Mouse (Mus musculus) heart, postnatal 14 days (tissue): ENCODE data around the gene Fbxl8. TPM values are rescaled to one million over a fixed set of nuclear protein-coding genes. Genes with fewer than 3 reads are reported as not detected.
"Not testable (repeated sequence)": the region's sequence is repeated elsewhere in the genome, so short reads cannot be mapped to it uniquely, and the experiment has no call there.

Source experiments
- DNase-seq, 2 experiments: peaks; one replicate each; pipeline ENCODE4 v3.0.0; 2021 to 2022
- intact Hi-C: fragments of 180-260 bp; cut with DNase I; formaldehyde crosslinking; loops from one replicate; pipeline ENCODE4 v1.15.1; 2025
- long read RNA-seq, 2 experiments: library from polyadenylated mRNA; stranded (forward); transcript quantifications; one replicate each; pipeline ENCODE4 v2.0.0; 2021
- total RNA-seq, 2 experiments: library from RNA; stranded (reverse); gene quantifications; 2 replicates each; pipeline ENCODE4 v1.2.3; 2021

Gene Fbxl8
- 1 to 10 TPM; 2.4 to 3.1 TPM for total RNA-seq
- long read RNA-seq, experiment 1, partial matches to known transcripts = 0 of 10 reads
- long read RNA-seq, experiment 1, other reads (novel, unspliced or antisense) = 6 of 10 reads
- long read RNA-seq, experiment 2, partial matches to known transcripts = 3 of 5 reads
- long read RNA-seq, experiment 2, other reads (novel, unspliced or antisense) = 0 of 5 reads

- DNase-seq = peak; percentile 83 to 84
- intact Hi-C loops = loop anchor here (5.0 kb wide), 1 partner anchor 127 kb away; no protein-coding TSS in a partner anchor
Observed at GRCm38 (mm10) chr8:105264024-105264982, at the start of gene Fbxl8, which contains the start of gene Tradd. Gene Fbxl8 (plus strand): TSS chr8:105264648. Gene Tradd (minus strand): TSS chr8:105264609.

GRCm38 (mm10) chr8:105217926-105218522 lies 46.4 kb upstream of the Fbxl8 start:
- peak in 1 of 2 experiments; percentile 12 for DNase-seq
- intact Hi-C loops = loop anchor here (1.0 to 10.0 kb wide), 5 partner anchors 61 to 563 kb away; partner anchors contain the start of gene Ces2f

- peak in 1 of 2 experiments; percentile 11 for DNase-seq
- intact Hi-C loops = loop anchor here (5.0 to 10.0 kb wide), 3 partner anchors 52 to 629 kb away; partner anchors contain the start of genes Cbfb and Pdp2
Observed at GRCm38 (mm10) chr8:105223850-105224249, 40.6 kb upstream of the Fbxl8 start.

- intact Hi-C loops = loop anchor here (5.0 to 10.0 kb wide), 3 partner anchors 52 to 630 kb away; partner anchors contain the start of genes Cbfb and Pdp2
- peak; percentile 96 to 98 for DNase-seq
Observed at GRCm38 (mm10) chr8:105224413-105225271, 39.8 kb upstream of the Fbxl8 start, which contains the start of gene D230025D16Rik. Gene D230025D16Rik (plus strand): TSS chr8:105225145.

GRCm38 (mm10) chr8:105225272-105225593 lies 39.2 kb upstream of the Fbxl8 start:
- intact Hi-C loops = loop anchor here (10.0 kb wide), 1 partner anchor 630 kb away; the partner anchor contains the start of gene Pdp2
- DNase-seq = no peak

- no peak for DNase-seq
- intact Hi-C loops = loop anchor here (10.0 kb wide), 1 partner anchor 631 kb away; the partner anchor contains the start of gene Pdp2
Observed at GRCm38 (mm10) chr8:105225917-105226316, 38.5 kb upstream of the Fbxl8 start.

- DNase-seq = no peak
- intact Hi-C loops = no loop called here
Observed at GRCm38 (mm10) chr8:105231503-105232320, 32.7 kb upstream of the Fbxl8 start.

GRCm38 (mm10) chr8:105232321-105232693 lies 32.1 kb upstream of the Fbxl8 start:
- intact Hi-C loops, DNase-seq: not testable (repeated sequence)

GRCm38 (mm10) chr8:105233126-105233935 lies 31.1 kb upstream of the Fbxl8 start:
- no peak for DNase-seq
- intact Hi-C loops = no loop called here

GRCm38 (mm10) chr8:105235206-105235605 lies 29.2 kb upstream of the Fbxl8 start:
- no peak for DNase-seq
- intact Hi-C loops = no loop called here

- no peak for DNase-seq
- intact Hi-C loops = no loop called here
Observed at GRCm38 (mm10) chr8:105237442-105238142, 26.9 kb upstream of the Fbxl8 start.

GRCm38 (mm10) chr8:105241016-105241415 lies 23.4 kb upstream of the Fbxl8 start:
- no peak for DNase-seq
- intact Hi-C loops = no loop called here

GRCm38 (mm10) chr8:105251954-105252353 lies 12.5 kb upstream of the Fbxl8 start:
- intact Hi-C loops = loop anchor here (5.0 kb wide), 1 partner anchor 35 kb away; the partner anchor contains the start of gene 4931428F04Rik
- DNase-seq = no peak

- intact Hi-C loops = loop anchor here (5.0 kb wide), 1 partner anchor 34 kb away; the partner anchor contains the start of gene 4931428F04Rik
Observed at GRCm38 (mm10) chr8:105252680-105253537, 11.5 kb upstream of the Fbxl8 start.

GRCm38 (mm10) chr8:105253766-105254151 lies 10.7 kb upstream of the Fbxl8 start:
- intact Hi-C loops = loop anchor here (5.0 kb wide), 1 partner anchor 34 kb away; the partner anchor contains the start of gene 4931428F04Rik
- no peak for DNase-seq

More at GRCm38 (mm10) chr8:105252680-105253537, 11.5 kb upstream of the Fbxl8 start:
- DNase-seq = no peak
